Mouse (Mus musculus) colon, adult 2 months (tissue): Measurements from ENCODE around the gene Phospho1. TPM values are rescaled to one million over a fixed set of nuclear protein-coding genes. Genes with fewer than 3 reads are reported as not detected.

Experiments
- polyA plus RNA-seq: library from polyadenylated mRNA; depleted of rRNA; stranded (reverse); fragments of >200 nt; gene quantifications from 2 replicates; pipeline ENCODE4 v1.2.3, GENCODE M21; 2012; rRNA removed

The Phospho1 gene
- polyA plus RNA-seq, result 80.3 and 114 TPM in 2 replicates

GRCm38 (mm10) chr11:95824071-95824876 lies at the start of gene Phospho1:
Phospho1 (plus strand) TSS chr11:95824499.

GRCm38 (mm10) chr11:95837059-95837458 lies 12.8 kb downstream of the Phospho1 start, which contains the start of gene Gngt2:
Gngt2 (plus strand) TSS chr11:95837216.

GRCm38 (mm10) chr11:95842074-95842681 lies 17.9 kb downstream of the Phospho1 start, which contains the start of gene Abi3:
Abi3 (minus strand) TSS chr11:95842476.

Other genes with a start within 250 kb of the Phospho1 start
- gene Ngfr, start 236.8 kb upstream of the Phospho1 start, polyA plus RNA-seq, result 9.7 and 10.0 TPM in 2 replicates
- gene Phb, start 157.5 kb upstream of the Phospho1 start, polyA plus RNA-seq, result 67.1 and 70.8 TPM in 2 replicates
- 18.1 and 19.4 TPM in 2 replicates for gene Zfp652, start 111.8 kb upstream of the Phospho1 start, polyA plus RNA-seq
- not detected in 2 replicates for gene B130006D01Rik, start 100.9 kb upstream of the Phospho1 start, polyA plus RNA-seq
- gene Gngt2, start 12.7 kb downstream of the Phospho1 start, polyA plus RNA-seq, result 2.2 and 2.9 TPM in 2 replicates
- gene Abi3, start 18.0 kb downstream of the Phospho1 start, polyA plus RNA-seq, result 34.4 and 42.0 TPM in 2 replicates
- gene B4galnt2, start 90.4 kb downstream of the Phospho1 start, polyA plus RNA-seq, result 87.6 and 130 TPM in 2 replicates
- 0.21 and 0.81 TPM in 2 replicates for gene Igf2bp1, start 181.4 kb downstream of the Phospho1 start, polyA plus RNA-seq
- gene Gip, start 200.0 kb downstream of the Phospho1 start, polyA plus RNA-seq, result not detected in 2 replicates
- gene Snf8, start 210.4 kb downstream of the Phospho1 start, polyA plus RNA-seq, result 28.8 and 29.8 TPM in 2 replicates
- 28.7 and 38.5 TPM in 2 replicates for gene Ube2z, start 240.9 kb downstream of the Phospho1 start, polyA plus RNA-seq